Mouse (Mus musculus) kidney, postnatal 0 days (tissue): Measurements from ENCODE around the gene Cdv3. TPM values are rescaled to one million over a fixed set of nuclear protein-coding genes. Genes with fewer than 3 reads are reported as not detected.

Source experiments
- ATAC-seq: fragments of 200-750 bp; cut with Nextera tagmentation; replicated peaks from 2 replicates; pipeline ENCODE4 v1.8.0; 2017; ENCODE audit warnings: low read depth, moderate number of reproducible peaks, moderate TSS enrichment, moderate library complexity; ENCODE audit not compliant: low FRiP score
- DNase-seq: peaks from one replicate; pipeline ENCODE4 v3.0.0-alpha.2; 2016; ENCODE audit warnings: low spot score
- H3K27ac ChIP-seq: fragments of 300-500 bp; sonication (generic); 2 replicates; pipeline ENCODE4 v1.5.1; 2014; ENCODE audit warnings: mild to moderate bottlenecking
- H3K27me3 ChIP-seq: fragments of 300-500 bp; sonication (generic); 2 replicates; pipeline ENCODE4 v1.6.1; 2014; ENCODE audit warnings: low read length, mixed read lengths; ENCODE audit not compliant: insufficient read depth
- H3K36me3 ChIP-seq: fragments of 300-500 bp; sonication (generic); 2 replicates; pipeline ENCODE4 v1.6.1; 2014; ENCODE audit warnings: low read length, mixed read lengths; ENCODE audit not compliant: insufficient read depth
- H3K4me1 ChIP-seq: fragments of 300-500 bp; sonication (generic); replicated peaks from 2 replicates; pipeline ENCODE4 v1.6.1; 2014; ENCODE audit warnings: antibody characterized with exemption, low read length, mixed read lengths; ENCODE audit not compliant: insufficient read depth
- H3K4me2 ChIP-seq: fragments of 300-500 bp; sonication (generic); 2 replicates; pipeline ENCODE4 v1.6.1; 2014; ENCODE audit warnings: mild to moderate bottlenecking, low read length, moderate library complexity, mixed read lengths
- H3K4me3 ChIP-seq: fragments of 300-500 bp; sonication (generic); replicated peaks from 2 replicates; pipeline ENCODE4 v1.5.1; 2014; ENCODE audit warnings: low read depth, low read length
- H3K9ac ChIP-seq: fragments of 300-500 bp; sonication (generic); 2 replicates; pipeline ENCODE4 v1.6.1; 2014; ENCODE audit warnings: low read depth, low read length
- H3K9me3 ChIP-seq: fragments of 300-500 bp; sonication (generic); replicated peaks from 2 replicates; pipeline ENCODE4 v1.6.1; 2016; ENCODE audit warnings: low read length, inconsistent platforms, mixed read lengths
- CTCF ChIP-seq: IDR thresholded peaks from 2 replicates; pipeline ENCODE4 v1.5.1; 2016; ENCODE audit warnings: antibody characterized with exemption, low read depth, mild to moderate bottlenecking, moderate library complexity
- WGBS: fragments of 180-500 bp; shearing (Covaris S2); extraction: QIAGEN DNeasy Blood & Tissue Kit; methylation state at CpG from one replicate; pipeline ENCODE4 v1.1.7; 2014; 5-methylcytosine and 5-hydroxymethylcytosine counted together
- polyA plus RNA-seq: library from polyadenylated mRNA; unstranded; fragments of >200 nt; fragmentation: Nextera tagmentation; extraction: Ambion mirVana; gene quantifications from 2 replicates; pipeline ENCODE4 v1.2.1, GENCODE M21; 2015

Gene Cdv3
- polyA plus RNA-seq: 67.5 and 79.5 TPM in 2 replicates

DNA sequence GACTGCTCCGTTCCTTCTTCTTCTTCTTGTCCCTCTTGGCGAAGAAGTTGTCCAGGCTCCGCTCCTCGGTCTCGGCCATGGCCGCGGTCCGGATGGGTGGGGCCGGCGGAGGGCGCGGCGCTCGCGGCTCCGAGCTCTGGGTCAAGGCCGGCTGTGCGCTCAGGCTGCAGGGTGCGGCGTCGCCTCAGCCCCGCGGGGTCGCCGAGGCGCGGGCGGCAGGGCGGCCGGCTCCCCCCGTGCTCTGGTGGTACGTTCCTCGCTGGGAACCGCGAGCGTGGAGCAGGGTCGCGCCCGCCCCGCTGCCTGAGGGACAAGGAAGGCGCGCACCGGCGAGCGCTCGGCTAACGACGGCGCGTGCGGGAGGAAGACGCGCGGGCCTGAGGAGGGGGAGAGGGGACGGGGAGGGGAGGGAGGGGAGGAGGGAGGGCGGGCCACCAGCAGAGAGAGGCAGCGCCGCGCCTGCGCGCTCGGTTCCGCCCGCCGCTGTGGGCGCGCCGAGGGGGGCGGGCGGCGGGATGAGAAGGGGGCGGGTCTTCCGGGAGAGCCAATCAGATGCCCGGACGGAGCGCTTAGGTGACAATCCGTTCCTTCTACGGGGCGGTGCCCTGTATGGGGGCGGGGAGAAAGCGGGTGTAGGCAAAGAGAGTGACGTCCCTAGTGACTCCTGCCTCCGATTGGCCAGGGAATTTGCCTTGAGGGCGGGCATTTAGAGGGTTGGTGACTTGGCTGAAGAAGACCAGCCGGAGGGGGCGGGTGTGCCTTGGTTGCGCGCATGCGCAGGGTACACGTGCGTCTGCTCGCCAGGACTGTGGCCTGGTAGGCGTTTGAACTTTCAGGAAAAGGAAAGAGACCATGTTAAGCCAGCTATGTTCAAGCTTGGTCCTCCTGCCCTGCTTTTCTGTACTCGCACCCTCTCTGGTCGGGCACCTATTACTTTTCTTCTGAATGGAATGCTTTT, at the start of gene Cdv3:
Gene Cdv3, minus strand, starts transcription at position 551 of the 958 bp plus-strand sequence.
- H3K9ac ChIP-seq: peak within 1 kb of the TSS; percentile 95
- H3K4me2 ChIP-seq: peak within 1 kb of the TSS; percentile 86
- peak; percentile 98 for ATAC-seq
- no peaks in the 10 kb centered on the region for H3K9me3 ChIP-seq
- peaks cover 15% of the 10 kb centered on the region; the same call in 1 of the 2 replicates for H3K4me1 ChIP-seq
- no peaks in the 10 kb centered on the region for H3K27me3 ChIP-seq
- peak within 1 kb of the TSS; percentile 78 for H3K4me3 ChIP-seq
- 2% methylated on average over 84 of the region's 95 CpGs for WGBS
- peaks cover 10% of the 10 kb centered on the region; the same call in 1 of the 2 replicates for H3K36me3 ChIP-seq
- TF ChIP-seq CTCF: peak; percentile 43
- peak within 1 kb of the TSS; percentile 97 for H3K27ac ChIP-seq
- DNase-seq: peak; percentile 100

DNA sequence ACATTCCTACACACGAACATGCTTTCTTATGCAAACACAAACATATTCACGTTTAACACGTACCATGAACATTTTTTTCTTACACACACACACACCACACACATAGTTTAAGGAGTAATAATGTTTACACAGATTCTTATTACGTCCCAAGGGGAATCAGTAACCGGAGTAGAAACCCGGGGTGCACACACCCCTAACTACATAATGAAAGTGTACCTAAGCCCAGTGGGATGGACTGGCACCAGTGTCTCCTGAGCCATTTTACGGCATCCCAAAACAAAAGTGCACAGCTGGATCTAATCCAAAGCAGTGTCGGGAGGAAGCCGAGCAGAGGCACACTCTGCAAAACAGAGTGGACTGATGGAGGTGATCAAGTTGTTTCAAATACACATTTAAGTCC, 47.8 kb upstream of the Cdv3 start:
- Histone ChIP-seq H3K4me1 (no peaks in the 10 kb centered on the region), H3K27me3 (no peaks in the 10 kb centered on the region), H3K9ac (no peak overlapping the region), H3K4me2 (no peak overlapping the region), H3K27ac (no peak overlapping the region), H3K4me3 (no peak overlapping the region), H3K36me3 (no peaks in the 10 kb centered on the region), H3K9me3 (no peaks in the 10 kb centered on the region)
- no peak for DNase-seq
- no peak for ATAC-seq
- whole genome bisulfite sequencing: 36% methylated on average over 9 of the region's 9 CpGs
- no peak for TF ChIP-seq CTCF

GRCm38 (mm10) chr9:103409119-103409518, 43.5 kb upstream of the Cdv3 start:
- no peak overlapping the region for H3K4me3 ChIP-seq
- WGBS: 67% methylated on average over 2 of the region's 2 CpGs
- no peak overlapping the region for H3K27ac ChIP-seq
- no peaks in the 10 kb centered on the region for H3K4me1 ChIP-seq
- H3K36me3 ChIP-seq: no peaks in the 10 kb centered on the region
- no peaks in the 10 kb centered on the region for H3K9me3 ChIP-seq
- no peak for ATAC-seq
- no peaks in the 10 kb centered on the region for H3K27me3 ChIP-seq
- no peak overlapping the region for H3K9ac ChIP-seq
- H3K4me2 ChIP-seq: no peak overlapping the region
- no peak for TF ChIP-seq CTCF
- DNase-seq: no peak

GRCm38 (mm10) chr9:103408136-103408777, 42.6 kb upstream of the Cdv3 start:
- no peaks in the 10 kb centered on the region for H3K4me1 ChIP-seq
- H3K9me3 ChIP-seq: no peaks in the 10 kb centered on the region
- no peaks in the 10 kb centered on the region for H3K27me3 ChIP-seq
- H3K4me2 ChIP-seq: no peak overlapping the region
- no peak overlapping the region for H3K4me3 ChIP-seq
- WGBS: 72% methylated on average over 4 of the region's 4 CpGs
- no peaks in the 10 kb centered on the region for H3K36me3 ChIP-seq
- no peak for TF ChIP-seq CTCF
- no peak overlapping the region for H3K27ac ChIP-seq
- ATAC-seq (no peak), DNase-seq (no peak)
- H3K9ac ChIP-seq: no peak overlapping the region

GRCm38 (mm10) chr9:103403331-103403973, 37.8 kb upstream of the Cdv3 start:
- no peak overlapping the region for H3K4me3 ChIP-seq
- H3K9me3 ChIP-seq: no peaks in the 10 kb centered on the region
- WGBS: 51% methylated on average over 4 of the region's 4 CpGs
- H3K27ac ChIP-seq: no peak overlapping the region
- H3K9ac ChIP-seq: no peak overlapping the region
- H3K4me2 ChIP-seq: no peak overlapping the region
- H3K4me1 ChIP-seq: no peaks in the 10 kb centered on the region
- no peaks in the 10 kb centered on the region for H3K36me3 ChIP-seq
- no peaks in the 10 kb centered on the region for H3K27me3 ChIP-seq
- ATAC-seq (no peak), DNase-seq (peak; percentile 42)
- TF ChIP-seq CTCF: no peak
